Mouse (Mus musculus) bone marrow macrophage, adult 2 months (primary cell): ENCODE results near the gene Nlrc5.

Experiments used
- CTCF ChIP-seq: IDR thresholded peaks from 2 replicates; pipeline ENCODE4 v1.5.1; 2012; ENCODE audit warnings: low read depth, mild to moderate bottlenecking, low read length, moderate library complexity
- POLR2A ChIP-seq: IDR thresholded peaks from 2 replicates; pipeline ENCODE4 v1.6.1; 2012; ENCODE audit warnings: mild to moderate bottlenecking, low read depth, low read length, borderline replicate concordance

GRCm38 (mm10) chr8:94518331-94518730 lies 84.2 kb downstream of the Nlrc5 start:
- TF ChIP-seq CTCF = no peak
- TF ChIP-seq POLR2A = no peak
